Mouse (Mus musculus): ENCODE data around the gene Trim69.
"Not testable (repeated sequence)": the region's sequence is repeated elsewhere in the genome, so short reads cannot be mapped to it uniquely, and the experiment has no call there.

Trim69 gene

GRCm38 (mm10) chr2:122206440-122207107, 46.1 kb downstream of the Trim69 start:
- no peak for DNase-seq (ENCODE audit: low read depth, low spot score)

DNA sequence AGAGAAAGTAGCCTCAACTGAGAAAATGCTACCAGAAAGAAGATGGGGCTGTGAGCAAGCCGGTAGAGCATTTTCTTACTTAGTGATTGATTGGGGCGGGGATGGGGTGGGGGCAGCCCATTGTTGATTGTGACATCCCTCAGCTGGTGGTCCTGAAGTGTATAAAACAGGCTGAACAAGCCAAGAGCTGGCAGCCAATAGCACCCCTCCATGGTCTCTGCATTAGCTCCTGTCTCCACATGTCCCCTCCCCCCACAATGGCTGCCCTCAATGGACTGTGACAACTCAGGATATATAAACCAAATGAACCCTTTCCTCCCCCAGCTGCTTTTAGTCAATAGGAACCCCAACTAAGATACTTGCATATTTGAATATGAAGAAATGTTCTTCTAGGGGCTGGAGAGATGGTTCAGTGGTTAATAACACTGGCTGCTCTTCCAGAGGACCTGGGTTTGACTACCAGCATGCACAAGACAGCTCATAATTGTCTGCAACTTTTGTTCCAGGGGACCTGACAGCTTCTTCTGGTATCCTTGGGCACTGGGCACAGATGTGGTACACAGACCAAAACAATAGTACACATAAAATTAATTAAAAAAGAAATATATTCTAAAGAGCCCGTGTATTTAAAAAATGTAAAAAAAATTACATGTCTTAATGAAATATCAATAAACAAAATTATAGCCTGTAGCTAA, 50.2 kb downstream of the Trim69 start:
- DNase-seq (ENCODE audit: low read depth, low spot score): no peak

GRCm38 (mm10) chr2:122217075-122217474, 56.6 kb downstream of the Trim69 start:
- not testable (repeated sequence) for DNase-seq (ENCODE audit: low read depth, low spot score)

- no peak for DNase-seq (ENCODE audit: low read depth, low spot score)
Observed at GRCm38 (mm10) chr2:122218234-122218633, 57.7 kb downstream of the Trim69 start.

DNA sequence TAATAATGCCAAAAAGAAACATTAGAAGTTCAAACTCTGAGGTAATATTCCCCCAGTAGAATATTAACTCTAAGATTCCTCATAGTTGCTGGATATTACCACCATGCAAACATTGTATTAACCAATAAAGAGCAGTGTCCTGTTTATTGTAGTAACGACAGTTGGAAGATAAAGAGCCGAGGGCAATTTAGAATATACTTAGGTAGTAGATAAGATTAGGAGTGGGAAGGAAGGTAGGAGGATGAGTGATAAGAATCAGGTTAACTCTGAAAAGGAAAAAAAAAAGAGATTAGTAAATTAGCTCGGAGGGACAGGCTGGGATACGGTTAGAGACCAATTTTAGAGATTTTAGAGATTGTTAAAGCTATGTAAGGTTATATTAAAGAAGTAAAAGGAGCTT, 60.9 kb downstream of the Trim69 start:
- no peak for DNase-seq (ENCODE audit: low read depth, low spot score)

DNA sequence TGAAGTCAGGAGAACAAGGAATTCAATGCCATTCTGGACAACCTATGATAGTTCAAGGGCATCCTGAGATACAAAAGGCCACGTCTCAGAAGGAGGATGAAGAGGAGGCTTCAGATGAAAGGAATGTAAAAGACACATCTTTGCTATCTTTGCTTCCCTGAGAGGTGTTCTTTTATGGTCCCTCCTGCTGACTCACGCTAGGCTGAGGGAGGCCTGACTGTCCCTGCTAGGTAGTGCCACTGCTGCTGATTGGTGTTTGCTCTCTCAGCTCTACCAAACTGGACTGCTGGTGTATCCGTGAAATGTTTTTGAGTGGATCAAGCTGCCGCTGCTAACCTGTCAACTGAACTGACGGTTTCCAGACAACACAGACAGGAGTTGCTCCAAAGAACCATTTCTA, 61.3 kb downstream of the Trim69 start:
- no peak for DNase-seq (ENCODE audit: low read depth, low spot score)

DNA sequence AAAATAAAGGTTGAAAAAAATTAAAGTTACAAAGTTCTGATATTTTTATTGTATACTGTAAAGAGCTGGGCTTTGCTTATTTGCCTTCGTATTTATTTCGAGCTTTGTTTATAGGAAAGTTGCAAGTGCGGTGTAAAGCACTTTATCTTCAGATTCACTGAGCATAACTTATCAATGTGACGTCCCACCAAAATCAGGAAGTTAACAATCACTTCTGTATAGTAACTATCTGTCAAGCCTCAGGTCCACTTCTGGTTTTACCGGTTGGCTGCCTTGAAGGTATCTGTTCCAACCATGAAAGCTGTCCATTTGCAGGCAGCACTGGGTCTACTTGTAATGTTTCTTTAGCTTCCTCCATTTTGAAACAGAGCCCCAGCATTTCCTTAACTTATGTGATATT, 61.8 kb downstream of the Trim69 start:
- no peak for DNase-seq (ENCODE audit: low read depth, low spot score)

- no peak for DNase-seq (ENCODE audit: low read depth, low spot score)
Observed at GRCm38 (mm10) chr2:122223654-122224053, 63.2 kb downstream of the Trim69 start.

Measured in CD4-positive, CD25-positive, alpha-beta regulatory T cell, adult 2 months (primary cell).